Mouse (Mus musculus): ENCODE measurements around the gene Slc25a53. TPM values are rescaled to one million over a fixed set of nuclear protein-coding genes. Genes with fewer than 3 reads are reported as not detected.
"Not testable (repeated sequence)": the region's sequence is repeated elsewhere in the genome, so short reads cannot be mapped to it uniquely, and the experiment has no call there.

Gene Slc25a53
- total RNA-seq, 2 experiments from 2014 or later: 1.6 to 2.6 TPM

- intact Hi-C loops (cut with DNase I): no loop called here
Measured at GRCm38 (mm10) chrX:136976424-136977084, 61.5 kb downstream of the Slc25a53 start, which contains the start of the genes Tmsb15l and Tmsb15b1. Tmsb15l (minus strand) TSS chrX:136976869. Tmsb15b1 (minus strand) TSS chrX:136976874.

GRCm38 (mm10) chrX:136975397-136975796 is 62.7 kb downstream of the Slc25a53 start, which contains the start of gene Tmsb15b2:
Tmsb15b2 (minus strand) TSS chrX:136975497.
- DNase-seq; intact Hi-C loops (cut with DNase I): not testable (repeated sequence)

More at GRCm38 (mm10) chrX:136976424-136977084, 61.5 kb downstream of the Slc25a53 start, which contains the start of the genes Tmsb15l and Tmsb15b1:
- DNase-seq: peak in 1 of 2 experiments; percentile 14

- intact Hi-C loops (cut with DNase I): no loop called here
- no peak for DNase-seq
Measured at GRCm38 (mm10) chrX:136959688-136960087, 78.4 kb downstream of the Slc25a53 start.

- intact Hi-C loops (cut with DNase I); DNase-seq: not testable (repeated sequence)
Measured at GRCm38 (mm10) chrX:136958300-136958699, 79.8 kb downstream of the Slc25a53 start.

- intact Hi-C loops (cut with DNase I): not testable (repeated sequence)
- DNase-seq: peak in 1 of 2 experiments; percentile 11
Measured at GRCm38 (mm10) chrX:136957583-136958279, 80.4 kb downstream of the Slc25a53 start.

- intact Hi-C loops (cut with DNase I): no loop called here
- DNase-seq: no peak
Measured at GRCm38 (mm10) chrX:136937985-136938384, 100.1 kb downstream of the Slc25a53 start.

Other genes starting within 250 kb of the Slc25a53 start
- 1 to 10 TPM; 2.0 to 3.0 TPM for gene Plp1, start 215.6 kb downstream of the Slc25a53 start, total RNA-seq (2021)
- gene Rab9b, start 169.5 kb downstream of the Slc25a53 start, total RNA-seq (2021): not detected
- gene H2bfm, start 111.0 kb downstream of the Slc25a53 start, total RNA-seq (2021): not detected
- 1 to 10 TPM; 2.2 to 7.0 TPM for gene Tmsb15b2, start 62.8 kb downstream of the Slc25a53 start, total RNA-seq (2021)
- gene Tmsb15l, start 61.4 kb downstream of the Slc25a53 start, total RNA-seq (2021): under 1 TPM; 0.46 to 0.59 TPM
- gene Tmsb15b1, start 61.4 kb downstream of the Slc25a53 start, total RNA-seq (2021): 1 to 10 TPM; 1.5 to 3.4 TPM
- not detected for gene Zcchc18, start 45.1 kb downstream of the Slc25a53 start, total RNA-seq (2021)
- 1 to 10 TPM; 3.6 to 4.1 TPM for gene Fam199x, start 11.3 kb upstream of the Slc25a53 start, total RNA-seq (2021)
- gene Esx1, start 83.8 kb upstream of the Slc25a53 start, total RNA-seq (2021): not detected

Measured in gastrocnemius, postnatal 36 days (tissue).